Mouse (Mus musculus) stomach, postnatal 0 days (tissue): Measurements from ENCODE around the gene Gm20683. TPM values are rescaled to one million over a fixed set of nuclear protein-coding genes. Genes with fewer than 3 reads are reported as not detected.
"Not testable (repeated sequence)": the region's sequence is repeated elsewhere in the genome, so short reads cannot be mapped to it uniquely, and the experiment has no call there.

Experiments used
- ATAC-seq: fragments of 200-750 bp; cut with Nextera tagmentation; 2 replicates; pipeline ENCODE4 v1.8.0; 2017; ENCODE audit not compliant: low FRiP score, low TSS enrichment
- DNase-seq: peaks from one replicate; pipeline ENCODE4 v3.0.0-alpha.2; 2016; ENCODE audit warnings: low spot score
- H3K27ac ChIP-seq: fragments of 300-500 bp; sonication (generic); replicated peaks from 2 replicates; pipeline ENCODE4 v1.5.1; 2014; ENCODE audit warnings: mild to moderate bottlenecking, control low read depth
- H3K27me3 ChIP-seq: fragments of 300-500 bp; sonication (generic); 2 replicates; pipeline ENCODE4 v1.6.1; 2014; ENCODE audit warnings: low read length; ENCODE audit not compliant: control insufficient read depth, insufficient read depth
- H3K36me3 ChIP-seq: fragments of 300-500 bp; sonication (generic); 2 replicates; pipeline ENCODE4 v1.6.1; 2014; ENCODE audit warnings: low read length, mixed read lengths; ENCODE audit not compliant: control insufficient read depth, insufficient read depth
- H3K4me1 ChIP-seq: fragments of 300-500 bp; sonication (generic); replicated peaks from 2 replicates; pipeline ENCODE4 v1.6.1; 2014; ENCODE audit warnings: antibody characterized with exemption; ENCODE audit not compliant: control insufficient read depth, insufficient read depth
- H3K4me2 ChIP-seq: fragments of 300-500 bp; sonication (generic); replicated peaks from 2 replicates; pipeline ENCODE4 v1.6.1; 2014; ENCODE audit warnings: low read depth, mild to moderate bottlenecking, control low read depth, moderate library complexity
- H3K4me3 ChIP-seq: fragments of 300-500 bp; sonication (generic); 2 replicates; pipeline ENCODE4 v1.5.1; 2014; ENCODE audit warnings: low read depth, low read length, control low read depth
- H3K9ac ChIP-seq: fragments of 300-500 bp; sonication (generic); 2 replicates; pipeline ENCODE4 v1.6.1; 2014; ENCODE audit warnings: mild to moderate bottlenecking, low read length, control low read depth, mixed read lengths
- H3K9me3 ChIP-seq: fragments of 300-500 bp; sonication (generic); 2 replicates; pipeline ENCODE4 v1.6.1; 2016; ENCODE audit warnings: low read length; ENCODE audit not compliant: control insufficient read depth
- CTCF ChIP-seq: IDR thresholded peaks from 2 replicates; pipeline ENCODE4 v1.5.1; 2016; ENCODE audit warnings: antibody characterized with exemption, low read depth, mild to moderate bottlenecking, moderate library complexity
- EP300 ChIP-seq: optimal IDR thresholded peaks from 2 replicates; pipeline ENCODE3; 2016; ENCODE audit warnings: antibody characterized with exemption
- WGBS: fragments of 180-500 bp; shearing (Covaris S2); extraction: QIAGEN DNeasy Blood & Tissue Kit; methylation state at CpG from one replicate; pipeline ENCODE4 v1.1.7; 2014; 5-methylcytosine and 5-hydroxymethylcytosine counted together
- polyA plus RNA-seq: library from polyadenylated mRNA; unstranded; fragments of >200 nt; fragmentation: Nextera tagmentation; extraction: Ambion mirVana; gene quantifications from 2 replicates; pipeline ENCODE4 v1.2.1, GENCODE M21; 2015

Gm20683 gene
- polyA plus RNA-seq, 1 experiment from 2014 or later = 1.8 TPM

- 35% methylated on average over 5 of the region's 5 CpGs for WGBS
- peak overlapping the region; percentile 84 for H3K4me2 ChIP-seq
- no peak overlapping the region for H3K9ac ChIP-seq
- DNase-seq = no peak
- no peak overlapping the region for H3K4me3 ChIP-seq
- TF ChIP-seq EP300 (no peak), CTCF (no peak)
- H3K9me3 ChIP-seq = no peaks in the 10 kb centered on the region
- 0 out of 2 replicates have a peak, but pooled peaks cover 2% of the 10 kb centered on the region for H3K27me3 ChIP-seq
- ATAC-seq = no peak
- no peaks in the 10 kb centered on the region for H3K4me1 ChIP-seq
- no peaks in the 10 kb centered on the region for H3K36me3 ChIP-seq
- no peak overlapping the region for H3K27ac ChIP-seq
These were observed 33.5 kb downstream of the Gm20683 start for GRCm38 (mm10) chr17:25808028-25808427.

- DNase-seq, H3K4me1 ChIP-seq, H3K4me3 ChIP-seq, H3K27me3 ChIP-seq, H3K9ac ChIP-seq, H3K9me3 ChIP-seq, H3K36me3 ChIP-seq, H3K27ac ChIP-seq, ATAC-seq, H3K4me2 ChIP-seq: not testable (repeated sequence)
- WGBS = 0% methylated on average over 1 of the region's 2 CpGs
- peak; percentile 22; the same call in 1 of the 2 replicates for TF ChIP-seq CTCF
These were observed 34.1 kb downstream of the Gm20683 start for GRCm38 (mm10) chr17:25807452-25807851.

GRCm38 (mm10) chr17:25806507-25806906 is 35.1 kb downstream of the Gm20683 start:
- Histone ChIP-seq H3K4me1 (no peaks in the 10 kb centered on the region), H3K4me2 (no peak overlapping the region), H3K36me3 (no peaks in the 10 kb centered on the region), H3K9ac (no peak overlapping the region), H3K4me3 (no peak overlapping the region), H3K27me3 (0 out of 2 replicates have a peak, but pooled peaks cover 2% of the 10 kb centered on the region), H3K27ac (no peak overlapping the region), H3K9me3 (no peaks in the 10 kb centered on the region)
- TF ChIP-seq CTCF = no peak
- TF ChIP-seq EP300 = no peak
- ATAC-seq = no peak
- WGBS = 79% methylated on average over 4 of the region's 4 CpGs
- no peak for DNase-seq

- ATAC-seq = peak; percentile 75
These were observed 38.6 kb downstream of the Gm20683 start for GRCm38 (mm10) chr17:25802825-25803517.

GRCm38 (mm10) chr17:25801029-25801428 is 40.5 kb downstream of the Gm20683 start:
- Histone ChIP-seq H3K27me3 (no peaks in the 10 kb centered on the region), H3K36me3 (no peaks in the 10 kb centered on the region), H3K27ac (no peak overlapping the region), H3K4me3 (no peak overlapping the region), H3K9ac (no peak overlapping the region), H3K4me2 (no peak overlapping the region), H3K4me1 (no peaks in the 10 kb centered on the region; the same call in 1 of the 2 replicates), H3K9me3 (no peaks in the 10 kb centered on the region)
- TF ChIP-seq EP300 (no peak), CTCF (peak; percentile 95)
- 2% methylated on average over 6 of the region's 6 CpGs for WGBS
- ATAC-seq (peak; percentile 34; the same call in 1 of the 2 replicates), DNase-seq (peak; percentile 62)

More at GRCm38 (mm10) chr17:25802825-25803517, 38.6 kb downstream of the Gm20683 start:
- no peak overlapping the region for H3K27ac ChIP-seq
- no peaks in the 10 kb centered on the region for H3K27me3 ChIP-seq
- peak overlapping the region; percentile 13; the same call in 1 of the 2 replicates for H3K9ac ChIP-seq
- no peaks in the 10 kb centered on the region for H3K9me3 ChIP-seq
- no peak overlapping the region for H3K4me2 ChIP-seq
- no peaks in the 10 kb centered on the region for H3K4me1 ChIP-seq
- 7% methylated on average over 10 of the region's 10 CpGs for WGBS
- H3K36me3 ChIP-seq = no peaks in the 10 kb centered on the region
- DNase-seq = peak; percentile 55
- H3K4me3 ChIP-seq = no peak overlapping the region
- TF ChIP-seq EP300 = no peak
- TF ChIP-seq CTCF = no peak

GRCm38 (mm10) chr17:25796951-25797369 is 44.6 kb downstream of the Gm20683 start, which contains the start of gene Metrn:
TSS of gene Metrn (minus strand) at chr17:25797136.
- H3K9ac ChIP-seq = peak within 1 kb of the TSS; percentile 66
- no peaks in the 10 kb centered on the region for H3K9me3 ChIP-seq
- DNase-seq (peak; percentile 87), ATAC-seq (peak; percentile 64; the same call in 1 of the 2 replicates)
- H3K27ac ChIP-seq = peak within 1 kb of the TSS; percentile 8; the same call in 1 of the 2 replicates
- H3K4me3 ChIP-seq = peak within 1 kb of the TSS; percentile 75
- H3K27me3 ChIP-seq = no peaks in the 10 kb centered on the region
- no peaks in the 10 kb centered on the region for H3K36me3 ChIP-seq
- no peaks in the 10 kb centered on the region; the same call in 1 of the 2 replicates for H3K4me1 ChIP-seq
- TF ChIP-seq EP300 (no peak), CTCF (no peak)
- 1% methylated on average over 24 of the region's 35 CpGs for WGBS
- peak within 1 kb of the TSS; percentile 86 for H3K4me2 ChIP-seq
